Mouse (Mus musculus): Measurements from ENCODE around the gene Spsb4.
"Not testable (repeated sequence)": the region's sequence is repeated elsewhere in the genome, so short reads cannot be mapped to it uniquely, and the experiment has no call there.

Gene Spsb4

DNA sequence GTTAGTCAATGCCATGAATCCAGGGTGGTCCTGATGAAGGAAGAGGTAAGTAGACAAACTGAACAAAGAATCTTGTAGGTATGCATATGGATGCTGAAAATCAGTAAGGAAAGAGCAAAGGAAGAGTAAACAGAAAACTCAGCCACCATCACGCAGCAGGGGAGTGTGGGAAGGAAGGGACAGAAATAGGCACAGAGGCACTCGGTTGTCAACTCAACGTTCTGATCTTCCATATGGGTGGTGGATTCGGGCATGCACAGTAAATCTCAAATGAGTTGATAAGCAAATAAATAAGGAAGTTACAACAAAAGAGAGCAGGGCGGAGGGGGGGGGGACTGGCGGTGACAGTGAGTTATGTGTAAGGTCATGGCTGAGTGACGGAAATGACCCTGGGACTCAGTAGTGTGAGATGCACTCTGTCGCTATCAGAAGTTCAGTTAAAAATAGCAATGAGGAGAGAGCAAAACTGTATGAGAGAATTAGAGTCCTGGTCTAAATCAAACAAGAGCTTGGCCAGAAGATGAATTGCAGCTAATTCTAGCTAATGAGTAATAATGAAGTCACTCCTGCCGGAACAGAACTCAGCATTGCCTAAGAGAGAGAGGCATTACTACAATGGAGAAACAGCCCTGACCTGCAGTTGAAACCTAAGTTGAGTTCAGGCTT is 66.2 kb downstream of the Spsb4 start:
- no peak for DNase-seq (ENCODE audit: low spot score)

DNA sequence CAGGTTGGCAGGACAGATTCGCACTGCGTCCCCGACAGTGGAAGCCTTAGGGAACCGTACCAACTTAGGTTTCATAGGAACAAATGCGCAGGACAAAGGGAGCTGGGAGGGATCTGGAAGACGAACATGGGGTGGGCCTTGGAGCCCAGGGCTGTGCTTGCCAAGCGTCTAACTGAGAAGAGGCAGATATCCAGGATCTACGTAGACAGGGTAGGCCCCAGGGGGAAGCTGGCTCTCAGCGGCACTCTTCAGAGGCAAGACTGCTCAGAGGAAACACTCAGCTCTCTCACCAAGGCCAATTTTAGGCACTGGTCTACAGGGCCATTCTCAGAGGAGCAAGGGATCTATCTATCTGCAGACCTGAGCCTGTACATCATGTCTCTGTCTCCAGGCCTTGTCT is 69.1 kb downstream of the Spsb4 start:
- no peak for DNase-seq (ENCODE audit: low spot score)

DNA sequence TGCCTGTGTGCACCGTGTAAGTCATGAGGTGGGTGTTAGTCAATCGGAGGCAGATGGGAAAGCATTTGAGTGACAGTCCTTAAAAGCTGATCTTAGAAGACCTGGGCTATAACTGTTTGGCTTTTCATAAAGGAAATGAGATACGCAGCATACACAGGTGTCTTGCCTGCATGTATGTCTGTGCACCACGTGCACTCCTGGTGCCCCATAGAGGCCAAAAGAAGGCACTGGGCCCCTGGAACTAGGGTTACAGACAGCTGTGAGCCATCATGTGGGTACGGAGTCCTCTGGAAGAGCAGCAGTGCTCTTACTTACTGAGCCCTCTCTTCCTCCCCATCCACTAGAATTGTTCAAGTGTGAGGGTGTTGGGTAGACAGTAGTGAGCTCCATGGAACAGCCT is 70.1 kb downstream of the Spsb4 start:
- DNase-seq (ENCODE audit: low spot score): no peak

DNA sequence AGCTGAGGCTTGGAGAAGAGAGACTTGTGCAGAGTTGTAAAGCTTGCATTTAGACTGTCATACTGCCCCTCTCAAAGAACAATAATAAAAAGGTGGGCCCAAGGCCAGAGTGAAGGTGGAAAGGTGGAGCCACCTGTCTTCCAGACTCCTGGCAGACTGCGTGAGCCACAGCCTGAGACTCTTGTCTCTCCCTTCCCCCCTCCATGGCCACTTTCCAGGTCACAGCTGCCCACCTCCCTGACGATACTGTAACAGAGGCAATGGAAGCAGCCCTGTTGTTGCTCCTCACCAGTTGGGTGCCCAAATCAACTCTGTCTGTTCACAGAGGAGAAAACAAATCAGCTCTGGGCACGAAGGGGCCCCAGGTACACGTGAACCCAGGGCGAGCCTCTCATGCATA is 71.5 kb downstream of the Spsb4 start:
- DNase-seq (ENCODE audit: low spot score): no peak

DNA sequence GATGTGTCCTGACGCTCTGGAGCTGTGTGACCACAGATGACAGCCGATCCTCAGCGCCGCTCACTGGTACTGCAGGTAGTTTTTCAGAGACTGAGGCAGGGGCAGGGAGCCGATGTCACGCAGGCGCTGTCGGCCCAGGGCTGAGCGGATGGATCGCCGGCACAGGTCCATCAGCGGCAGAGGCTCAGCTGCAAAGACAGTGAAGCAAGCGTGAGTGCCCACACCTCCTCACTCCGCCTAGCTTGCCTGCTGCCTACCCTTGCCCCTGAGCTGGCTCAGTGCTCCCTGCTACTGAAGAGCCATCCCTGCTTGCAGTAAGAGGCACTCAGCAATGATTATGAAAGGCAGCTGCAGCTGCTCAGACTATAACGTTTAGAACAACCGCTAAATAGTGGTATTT is 74.1 kb downstream of the Spsb4 start:
- DNase-seq (ENCODE audit: low spot score): no peak

DNA sequence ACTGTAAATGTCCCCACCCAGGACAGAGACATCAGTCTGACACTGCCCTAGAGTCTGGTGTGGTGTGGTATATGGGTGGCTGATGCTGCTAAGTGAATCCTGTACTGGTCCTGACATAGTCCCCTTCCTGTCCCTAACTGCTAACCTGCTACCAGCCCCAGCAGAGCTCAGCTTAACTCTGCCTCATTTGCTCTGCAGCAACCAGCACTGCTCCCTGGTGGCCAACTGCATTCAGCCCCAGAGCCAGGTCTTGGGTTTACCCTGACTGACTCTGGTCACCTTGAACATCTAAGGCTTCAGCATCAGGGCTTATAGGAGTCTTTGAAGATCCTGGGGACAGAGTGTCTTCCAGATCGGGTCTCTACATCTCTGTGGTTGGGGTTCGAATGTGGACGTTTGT is 75.7 kb downstream of the Spsb4 start:
- DNase-seq (ENCODE audit: low spot score): no peak

DNA sequence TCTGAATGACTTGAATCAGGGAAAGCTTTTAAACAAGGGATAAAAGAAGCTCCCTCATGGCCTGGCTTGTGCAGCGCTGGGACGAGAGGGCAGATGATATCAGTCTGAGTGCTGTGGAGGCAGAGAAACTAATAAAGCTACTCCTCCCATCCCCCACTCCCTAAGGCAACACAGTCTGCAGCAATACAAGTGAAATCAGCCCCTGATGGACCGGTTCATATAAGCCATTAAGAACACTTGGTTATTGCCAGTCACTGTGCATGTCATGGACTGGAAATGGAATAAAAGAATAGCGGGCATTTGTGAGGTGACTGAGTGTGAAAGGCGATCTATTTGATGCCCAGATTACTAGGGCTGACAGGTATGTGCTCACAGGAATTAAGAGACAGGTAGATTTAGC is 79.8 kb downstream of the Spsb4 start:
- DNase-seq (ENCODE audit: low spot score): no peak

DNA sequence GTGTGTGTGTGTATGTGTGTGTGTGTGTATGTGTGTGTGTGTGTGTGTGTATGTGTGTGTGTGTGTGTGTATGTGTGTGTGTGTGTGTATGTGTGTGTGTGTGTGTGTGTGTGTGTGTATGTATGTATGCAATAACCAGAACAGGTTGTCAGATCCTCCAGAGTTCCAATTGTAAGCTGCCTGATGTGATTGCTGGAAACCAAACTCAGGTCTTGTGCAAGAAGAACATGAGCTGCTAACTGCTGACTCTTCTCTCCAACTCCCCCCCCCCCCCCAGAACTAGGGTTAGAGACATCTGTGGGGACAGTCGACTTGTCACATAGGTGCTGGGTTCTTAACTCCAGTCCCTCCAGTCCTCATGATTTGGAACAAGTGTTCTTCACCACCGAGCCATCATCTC is 82.2 kb downstream of the Spsb4 start:
- DNase-seq (ENCODE audit: low spot score): not testable (repeated sequence)

DNA sequence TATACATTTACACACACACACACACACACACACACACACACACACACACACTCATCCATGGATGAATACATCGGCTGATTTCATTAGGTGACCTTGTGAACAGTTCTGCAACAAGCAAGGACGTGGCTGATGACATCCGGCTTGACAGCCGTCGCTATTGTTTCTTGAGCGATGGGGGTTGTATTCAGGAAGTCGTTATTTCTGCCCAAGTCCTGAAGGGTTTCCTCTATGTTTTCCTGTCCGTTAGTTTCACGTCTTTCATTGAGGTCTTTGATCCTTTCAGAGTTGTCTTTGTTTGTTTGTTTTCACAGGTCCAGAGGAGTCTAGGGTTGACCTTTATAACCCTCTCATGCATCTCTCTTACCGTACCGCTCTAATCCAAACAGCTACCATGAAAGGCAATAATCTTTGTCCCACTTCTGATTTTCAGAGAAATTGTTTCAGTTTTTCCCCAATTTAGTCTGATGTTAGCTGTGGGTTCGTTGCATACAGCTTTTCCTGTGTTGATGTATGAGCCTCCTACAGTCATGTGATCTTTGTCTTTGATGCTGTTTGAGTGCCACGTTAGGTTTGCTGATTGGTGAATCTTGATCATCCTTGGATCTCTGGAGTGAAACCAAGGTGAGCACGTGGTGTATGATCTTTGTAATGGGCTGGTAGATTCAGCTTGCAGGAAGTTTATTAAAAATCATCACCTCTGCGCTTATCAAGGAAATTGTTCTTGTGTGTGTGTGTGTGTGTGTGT is 82.9 kb downstream of the Spsb4 start:
- no peak for DNase-seq (ENCODE audit: low spot score)

DNA sequence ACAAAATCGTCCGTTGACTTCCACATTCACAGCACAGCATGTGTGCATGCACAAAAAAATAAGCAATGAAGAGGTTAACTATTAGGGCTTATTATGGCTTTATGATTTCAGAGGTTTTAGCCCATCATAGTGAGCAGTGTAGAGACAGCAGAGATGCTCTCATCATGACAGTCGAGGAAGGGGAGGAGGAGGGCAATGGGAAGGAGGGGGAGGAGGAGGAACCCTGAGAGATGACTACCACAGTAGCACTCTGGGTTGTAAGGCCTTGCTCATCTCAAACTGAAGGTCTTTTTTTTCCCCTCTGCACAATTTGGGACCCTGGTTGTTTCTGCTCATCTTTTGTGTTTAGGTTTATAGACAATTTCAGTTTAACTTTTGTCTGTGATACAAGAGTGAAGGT is 83.8 kb downstream of the Spsb4 start:
- DNase-seq (ENCODE audit: low spot score): no peak

DNA sequence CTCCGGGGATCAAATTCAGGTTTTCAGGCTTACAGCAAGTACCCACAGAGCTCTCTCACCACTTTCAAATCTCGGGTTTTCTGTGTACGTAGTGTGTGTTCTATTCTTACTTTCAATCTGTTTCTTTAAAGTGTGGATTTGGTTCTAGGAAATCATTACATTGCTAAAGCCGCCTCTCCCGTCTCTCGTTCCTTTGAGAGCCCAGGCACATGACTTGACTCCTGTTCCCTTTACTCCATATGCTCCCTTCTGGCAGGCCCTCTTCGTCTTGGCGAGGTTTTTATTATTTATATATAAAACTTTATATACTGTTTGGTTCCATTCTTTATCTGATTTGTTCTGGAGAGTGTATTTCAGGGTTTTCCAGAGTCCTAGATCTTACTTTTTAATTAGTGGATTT is 85.9 kb downstream of the Spsb4 start:
- no peak for DNase-seq (ENCODE audit: low spot score)

DNA sequence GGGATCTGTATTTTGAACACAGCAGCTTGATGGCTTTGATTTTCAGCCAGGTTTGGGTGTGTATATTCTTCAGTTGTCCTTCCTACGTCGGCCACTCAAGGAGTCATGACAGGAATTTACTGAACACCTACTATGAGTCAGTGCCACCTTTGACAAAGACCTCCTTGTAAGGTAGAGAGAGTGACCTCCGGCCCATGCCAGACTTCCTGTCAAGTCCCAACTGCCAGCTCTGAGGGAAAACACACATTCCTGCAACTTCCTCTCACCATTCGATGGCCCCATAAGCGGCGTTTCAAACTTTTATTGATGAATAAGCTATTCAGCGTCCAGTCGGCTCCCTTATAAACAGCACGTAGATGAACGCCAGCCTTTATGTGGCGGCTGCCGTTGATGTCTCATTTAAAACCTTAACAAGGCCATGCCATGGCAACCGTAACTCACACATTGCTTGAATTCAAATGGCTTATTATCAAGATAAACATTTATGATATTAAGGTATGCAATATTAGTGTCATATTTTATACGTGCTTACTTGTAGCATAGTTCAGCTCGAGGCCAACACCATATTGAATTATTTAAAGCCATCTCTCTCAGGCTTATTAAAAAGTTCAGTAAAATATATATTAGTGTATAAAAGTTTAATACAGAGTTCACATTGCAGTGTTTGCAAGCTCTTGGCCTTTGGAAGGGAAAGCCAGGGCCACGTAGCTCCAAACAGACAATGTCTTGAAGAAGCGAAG is 94.9 kb downstream of the Spsb4 start:
- no peak for DNase-seq (ENCODE audit: low spot score)

DNA sequence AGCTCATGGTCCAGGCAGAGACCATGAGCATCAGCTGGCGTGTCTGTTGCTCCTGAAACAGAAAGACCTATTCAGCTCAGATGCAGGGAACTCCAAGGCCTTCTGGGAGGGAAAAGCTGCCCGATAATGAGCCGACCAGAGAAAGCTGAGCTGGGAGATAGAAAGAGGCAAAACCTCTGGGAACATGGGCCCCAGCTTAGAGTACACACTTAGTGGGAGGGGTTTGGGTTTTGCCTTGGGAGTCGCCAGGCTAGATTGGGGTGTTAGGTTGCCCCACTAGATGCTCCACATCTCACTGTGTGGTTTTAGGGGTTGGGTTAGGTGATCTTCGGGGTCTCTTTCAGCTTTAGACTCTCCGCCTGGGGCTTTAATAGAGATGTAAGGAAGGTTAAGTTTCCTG is 95.5 kb downstream of the Spsb4 start:
- no peak for DNase-seq (ENCODE audit: low spot score)

DNA sequence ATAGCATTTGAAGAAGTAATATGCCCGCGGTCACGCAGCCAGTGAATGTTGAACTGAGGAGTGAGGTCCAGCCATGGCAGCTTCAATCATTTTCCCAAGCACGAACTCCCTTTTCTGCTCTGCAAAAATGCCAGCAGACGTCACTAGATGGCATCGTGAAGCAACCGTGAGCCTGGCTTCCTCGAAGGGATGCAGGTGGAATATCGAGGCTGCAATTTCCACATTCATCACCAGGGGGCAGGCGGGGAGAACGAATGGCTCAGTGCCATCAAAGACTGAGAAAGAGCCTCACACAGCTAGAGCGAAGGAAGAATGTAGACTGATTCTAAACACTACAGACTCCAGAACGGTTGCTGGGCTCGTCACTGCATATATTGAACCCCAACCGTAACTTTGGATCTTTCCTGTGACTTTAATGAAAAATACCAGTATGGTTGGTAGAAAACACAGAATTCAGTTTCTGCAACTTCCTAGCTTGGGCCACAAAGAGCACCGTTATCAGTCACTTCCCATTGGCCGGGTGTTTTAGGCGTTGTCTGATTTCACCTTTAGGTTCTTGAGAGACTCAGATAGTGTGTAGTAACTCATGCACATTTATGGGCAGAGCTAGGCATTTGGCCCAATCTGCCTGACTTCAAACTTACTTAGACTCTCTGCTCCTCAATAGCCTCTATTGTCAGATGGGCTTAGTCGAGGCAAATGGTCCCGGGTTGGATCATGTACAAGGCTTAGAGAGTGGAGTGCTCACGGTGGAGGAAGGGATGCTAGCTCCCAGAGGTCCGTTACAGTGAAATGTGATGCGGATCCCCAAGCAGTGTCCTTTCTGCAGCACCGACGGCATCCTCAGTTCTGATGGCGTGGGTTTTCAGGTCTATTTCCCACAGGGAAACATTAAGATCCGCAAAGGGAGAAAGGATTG is 101.8 kb downstream of the Spsb4 start:
- peak; percentile 97 for DNase-seq (ENCODE audit: low spot score)

DNA sequence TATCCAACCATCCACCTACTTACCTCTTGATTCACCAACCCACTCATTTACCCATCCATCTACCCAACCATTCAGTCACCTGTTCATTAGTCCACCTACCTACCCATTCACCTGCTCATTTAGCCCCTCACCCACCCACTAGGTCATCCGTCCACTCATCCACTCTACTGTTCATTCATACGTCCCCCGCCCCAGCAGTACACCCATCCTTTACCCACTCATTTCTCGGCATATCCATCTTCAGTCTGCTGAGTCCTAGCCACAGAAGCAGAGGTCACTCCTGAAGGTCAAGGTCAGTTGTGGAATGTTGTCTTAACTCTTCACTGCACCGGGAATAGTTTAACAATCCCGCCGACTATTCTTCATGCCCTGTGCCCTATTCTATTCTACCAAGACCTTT is 102.6 kb downstream of the Spsb4 start:
- DNase-seq (ENCODE audit: low spot score): no peak

DNA sequence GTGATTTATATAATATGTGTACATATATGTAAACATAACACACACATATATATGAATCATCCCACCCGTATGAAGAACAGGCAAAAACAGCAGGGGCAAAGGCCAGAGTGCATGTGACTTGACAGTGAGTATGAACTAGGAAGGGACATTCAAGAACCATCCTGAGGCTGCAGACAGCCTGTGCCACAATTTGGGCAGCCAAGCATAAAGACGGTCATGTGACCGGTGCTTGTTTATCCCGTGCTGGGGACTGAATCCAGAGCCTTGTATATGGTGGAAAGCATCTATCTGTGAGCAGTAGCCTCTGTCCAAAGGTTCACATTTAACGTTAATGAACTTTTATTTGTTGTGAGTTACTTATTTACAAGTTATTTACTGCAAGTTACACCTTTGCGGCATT is 103.8 kb downstream of the Spsb4 start:
- no peak for DNase-seq (ENCODE audit: low spot score)

DNA sequence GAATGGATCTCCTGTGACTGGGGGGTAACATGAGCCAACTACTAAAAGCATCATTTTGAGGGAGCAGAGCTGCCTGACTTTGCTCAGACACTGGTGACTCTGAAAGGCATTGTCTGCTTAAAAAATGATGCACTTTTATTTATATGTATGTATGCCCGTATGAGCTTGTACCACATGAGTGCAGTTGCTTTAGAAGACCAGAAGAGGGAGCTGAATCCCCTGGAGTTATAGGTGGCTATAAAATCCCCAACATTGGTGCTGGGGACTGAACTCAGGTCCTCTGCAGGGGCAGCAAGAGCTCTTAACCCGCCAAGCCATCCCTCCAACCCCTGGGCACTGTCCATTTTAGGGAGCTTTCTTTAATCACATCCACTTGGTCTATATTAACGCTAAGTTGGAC is 104.6 kb downstream of the Spsb4 start:
- DNase-seq (ENCODE audit: low spot score): no peak

DNA sequence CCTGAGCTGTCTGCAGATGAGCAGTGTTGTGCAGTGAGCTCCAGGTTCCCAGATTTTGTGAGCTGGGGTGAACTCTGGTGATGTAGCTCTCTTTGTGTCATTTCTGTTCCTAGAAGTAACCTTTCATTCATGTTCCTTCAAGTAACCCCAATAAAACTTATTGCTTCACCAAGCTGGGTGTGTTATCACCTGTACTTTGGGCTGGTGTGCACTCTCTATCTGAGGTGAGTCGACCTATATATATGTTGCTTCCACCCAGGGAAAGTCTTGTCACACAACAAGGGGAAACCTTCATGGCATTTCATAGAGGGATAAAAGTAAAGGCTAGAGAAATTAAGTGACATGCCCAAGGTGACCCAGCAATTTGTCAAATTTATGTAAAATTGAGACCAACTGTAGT is 109.1 kb downstream of the Spsb4 start:
- DNase-seq (ENCODE audit: low spot score): no peak

DNA sequence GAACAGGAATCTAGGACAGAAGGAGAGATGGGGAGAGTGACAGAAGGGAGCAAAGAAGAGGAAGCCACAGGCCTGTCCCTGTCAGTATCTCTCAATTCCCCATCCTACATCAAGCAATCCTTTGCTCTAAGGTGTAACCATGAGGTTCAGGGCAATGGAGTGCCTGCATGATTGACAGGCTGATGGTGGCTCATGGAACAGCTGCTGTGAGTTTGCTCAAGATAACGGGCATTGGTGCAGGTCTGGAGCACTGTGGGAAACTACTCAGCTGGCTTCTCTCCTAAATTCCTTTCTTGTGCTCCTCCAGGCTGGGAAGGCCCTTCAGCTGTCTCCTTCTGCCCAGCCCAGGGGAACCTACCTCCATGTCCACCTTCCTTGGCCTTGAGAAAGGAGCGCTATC is 109.9 kb downstream of the Spsb4 start:
- DNase-seq (ENCODE audit: low spot score): no peak

DNA sequence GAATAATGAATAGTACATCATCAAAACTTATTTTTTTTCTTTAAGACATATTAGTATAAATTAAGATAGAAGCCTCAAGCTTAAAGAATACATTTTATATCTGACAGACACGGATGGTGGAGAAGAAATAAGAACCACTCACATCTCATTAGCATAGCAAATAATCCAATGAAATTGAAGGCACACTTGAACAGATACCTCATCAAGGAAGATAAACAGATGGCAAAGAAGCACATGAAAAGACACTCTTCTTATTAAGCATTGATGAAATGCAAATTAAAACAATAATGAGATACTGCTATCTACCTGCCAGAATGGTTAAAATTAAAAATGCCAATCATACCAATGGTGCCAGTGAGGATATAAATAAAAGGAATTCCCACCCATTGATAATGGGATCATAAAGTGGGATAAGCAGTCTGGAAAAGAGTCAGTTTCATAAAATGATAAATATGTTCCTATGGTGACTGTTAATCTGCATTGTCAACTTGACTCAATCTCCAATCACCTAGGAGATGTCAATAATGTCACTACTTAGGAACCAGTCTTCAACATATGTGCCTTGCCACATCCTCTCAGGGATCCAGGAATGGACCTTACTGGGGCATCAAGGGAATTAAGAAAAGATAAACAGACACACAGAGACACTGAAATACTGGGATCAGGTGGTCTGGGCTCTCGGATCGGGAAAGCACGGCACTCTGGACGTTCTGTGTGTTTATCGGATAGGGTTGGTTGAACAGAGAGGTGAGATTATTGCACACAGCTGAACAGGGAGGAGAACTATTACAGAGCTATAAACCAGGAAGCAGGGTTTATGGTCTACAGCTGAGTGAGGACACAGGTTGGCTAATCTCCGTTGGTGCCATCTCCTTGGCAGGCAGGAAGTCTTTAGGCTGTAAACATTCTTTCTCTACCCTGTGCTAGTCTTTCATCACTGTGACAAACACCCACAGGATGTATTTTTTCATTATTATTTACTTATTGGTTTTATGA is 114.0 kb downstream of the Spsb4 start:
- no peak for DNase-seq (ENCODE audit: low spot score)

DNA sequence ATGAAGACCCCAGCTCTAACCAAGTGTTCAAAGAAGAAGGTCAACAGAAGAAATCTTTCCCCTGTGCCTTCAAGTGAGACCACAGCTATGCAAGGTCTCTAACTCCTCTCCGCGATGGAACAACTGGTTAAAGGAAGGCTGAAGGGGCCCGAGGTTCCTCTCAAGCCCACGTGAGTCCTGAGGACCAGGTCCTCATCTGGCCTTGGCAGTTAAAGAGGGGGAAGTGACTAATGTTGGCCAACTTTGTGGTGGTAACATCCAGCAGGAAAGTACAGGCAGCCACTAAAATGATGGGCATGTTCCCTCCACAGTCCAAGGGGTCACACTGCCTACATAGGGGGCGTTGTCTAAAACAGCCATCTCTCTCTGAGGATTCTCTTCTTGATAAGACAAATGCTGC is 118.9 kb downstream of the Spsb4 start:
- no peak for DNase-seq (ENCODE audit: low spot score)
